Mouse (Mus musculus) mouse embryonic stem cell (cell line): ENCODE data around the gene Fkbp8.

Experiments used
- in situ Hi-C, 2 experiments: fragments of 300-500 bp; cut with MboI; formaldehyde crosslinking; loops; 1 replicate in 1 of 2; 3 replicates in 1 of 2; pipeline ENCODE4 v1.14.3; 2019 to 2020; ENCODE audit warnings: low sequenced_read_pairs in 2 of 2, low pct_unique_long_range_greater_than_20kb in 1 of 2, mixed read lengths in 1 of 2; ENCODE audit not compliant: unreplicated experiment in 1 of 2

Fkbp8 gene

DNA sequence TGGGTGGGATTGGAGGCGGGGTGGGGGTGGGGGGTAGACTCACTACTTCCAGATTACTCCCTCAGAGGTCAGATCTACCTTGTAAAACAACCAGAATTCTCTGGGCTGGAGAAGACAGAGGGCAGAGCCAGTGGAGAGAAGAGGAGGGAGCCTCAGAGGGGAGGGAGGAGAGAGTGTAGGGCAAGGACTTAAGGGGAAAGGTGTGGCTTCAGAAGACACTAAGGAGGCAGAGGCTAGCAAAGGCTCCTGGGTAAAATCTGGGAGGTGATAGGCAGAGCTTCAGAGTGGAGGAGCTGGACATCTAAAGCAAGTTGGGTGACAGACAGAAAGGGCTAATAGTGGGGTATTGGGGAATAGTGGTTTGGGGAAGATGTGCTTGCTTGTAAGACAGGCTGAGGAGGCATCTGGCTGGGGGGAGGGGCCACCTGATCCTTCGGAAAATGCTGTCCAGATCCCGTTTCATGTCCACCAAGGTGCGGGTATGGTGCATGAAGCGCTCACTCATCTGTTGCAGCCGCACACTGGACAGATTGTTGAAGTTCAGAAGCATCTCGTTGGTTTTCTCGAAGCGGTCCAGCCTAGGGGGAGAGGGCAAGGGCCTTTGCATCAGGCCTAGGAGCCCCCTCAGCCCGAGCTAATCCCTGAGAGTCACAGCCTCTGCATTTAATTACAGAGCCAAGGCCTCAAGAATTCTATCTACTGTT is 9.4 kb upstream of the Fkbp8 start:
- in situ Hi-C loops, result no loop called here

DNA sequence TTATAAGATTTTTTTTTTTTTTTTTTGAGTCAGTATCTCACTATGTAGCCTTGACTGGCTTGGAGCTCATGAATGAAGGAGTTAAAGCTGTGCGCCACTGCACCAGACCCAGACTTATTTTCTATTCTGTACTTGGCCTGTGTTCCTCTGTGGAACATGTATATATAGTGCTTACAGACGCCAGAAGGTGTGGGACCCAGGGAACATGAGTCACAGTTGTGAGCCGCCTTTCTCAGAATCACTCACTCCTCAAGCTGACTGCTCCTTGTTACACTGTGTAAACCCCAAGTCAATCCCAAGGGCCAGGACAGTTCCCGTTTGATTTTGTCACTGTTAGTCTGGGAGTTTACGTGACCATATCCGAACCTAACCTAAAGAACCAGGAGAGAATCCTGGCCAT is 8.5 kb upstream of the Fkbp8 start:
- in situ Hi-C loops, result no loop called here

DNA sequence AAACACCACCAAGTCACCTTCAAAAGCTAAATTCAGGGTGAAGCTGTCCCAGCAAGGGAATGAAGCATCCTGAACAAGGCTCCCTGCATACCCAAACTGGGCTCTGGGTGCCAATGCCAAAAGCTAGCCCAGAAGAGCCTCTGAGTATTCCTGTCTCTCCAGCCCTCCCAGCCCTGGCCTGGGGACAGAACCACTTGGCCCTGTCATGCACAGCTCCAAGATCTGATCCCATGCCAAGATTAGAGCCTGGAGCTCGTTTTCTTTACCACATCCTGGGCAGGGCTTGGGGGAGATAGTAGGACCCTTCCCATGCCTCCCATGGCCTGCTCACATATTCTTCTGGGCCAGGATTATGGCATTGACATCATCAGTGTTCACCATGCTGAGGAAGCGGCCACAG is 7.9 kb upstream of the Fkbp8 start:
- in situ Hi-C loops, result no loop called here

GRCm38 (mm10) chr8:70522592-70523403 is 4.7 kb upstream of the Fkbp8 start:
- in situ Hi-C loops, result no loop called here

GRCm38 (mm10) chr8:70527111-70527511 is 413 bp upstream of the Fkbp8 start:
- in situ Hi-C loops, result no loop called here

GRCm38 (mm10) chr8:70528182-70528797 is 766 bp downstream of the Fkbp8 start:
- in situ Hi-C loops, result no loop called here

- in situ Hi-C loops, result no loop called here
Observed at GRCm38 (mm10) chr8:70529299-70529698, 1.8 kb downstream of the Fkbp8 start.

- in situ Hi-C loops, result no loop called here
Observed at GRCm38 (mm10) chr8:70529741-70530161, 2.2 kb downstream of the Fkbp8 start.

DNA sequence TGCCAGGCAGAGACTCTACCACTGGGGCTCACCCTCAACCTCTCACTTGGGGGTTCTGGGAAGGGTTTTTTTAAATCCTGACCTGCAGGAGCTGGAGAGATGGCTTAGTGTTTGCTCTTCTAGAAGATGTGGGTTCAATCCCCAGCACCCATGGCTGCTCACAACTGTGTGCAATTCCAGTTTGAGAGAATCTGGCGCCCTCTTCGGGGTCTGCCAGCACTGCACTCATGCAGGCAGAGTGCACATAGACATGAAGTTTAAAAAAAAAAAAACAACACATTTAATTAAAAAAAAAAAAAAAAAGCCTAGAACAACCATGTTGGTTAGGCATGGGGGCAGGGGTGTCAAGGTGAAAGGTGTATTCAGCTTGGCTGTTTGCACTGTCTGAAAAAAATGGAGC is 2.8 kb downstream of the Fkbp8 start:
- in situ Hi-C loops, result no loop called here

DNA sequence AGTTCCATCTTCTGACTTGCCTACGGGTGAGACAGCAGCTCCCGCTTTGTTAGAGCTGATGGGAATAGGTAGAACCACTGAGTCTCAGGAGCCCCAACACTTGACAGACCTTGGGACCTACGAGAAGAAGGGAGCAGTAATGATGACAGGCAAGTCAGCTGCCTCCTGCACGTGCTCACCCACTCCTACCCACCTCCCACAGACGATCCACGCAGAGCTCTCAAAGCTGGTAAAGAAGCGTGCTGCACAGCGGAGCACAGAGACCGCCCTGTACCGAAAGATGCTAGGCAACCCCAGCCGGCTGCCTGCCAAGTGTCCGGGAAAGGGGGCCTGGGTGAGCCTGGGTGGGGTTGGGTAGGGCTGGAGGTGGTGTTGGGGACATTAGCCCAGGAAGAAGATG is 6.8 kb downstream of the Fkbp8 start:
- in situ Hi-C loops, result no loop called here

DNA sequence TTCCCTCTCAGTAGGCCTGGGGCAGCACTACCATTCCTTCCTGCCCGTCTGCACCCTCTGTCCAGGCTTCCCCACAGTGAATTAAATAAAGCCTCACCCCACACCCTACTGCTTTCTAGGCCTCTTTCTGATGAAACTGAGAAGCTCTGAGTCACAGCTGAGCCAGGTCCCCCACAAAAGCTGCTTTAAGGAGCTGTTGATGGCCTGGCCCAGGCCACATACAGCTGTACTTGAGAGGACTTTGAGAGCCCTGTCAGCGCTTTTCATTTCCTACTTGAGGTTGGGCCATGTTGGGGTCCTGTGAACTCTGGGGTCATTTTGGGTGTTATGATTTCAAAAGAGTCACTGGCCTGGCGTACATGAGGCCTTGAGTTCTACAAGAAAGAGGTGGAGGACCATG is 7.7 kb downstream of the Fkbp8 start:
- in situ Hi-C loops, result no loop called here

GRCm38 (mm10) chr8:70535701-70536100 is 8.2 kb downstream of the Fkbp8 start:
- in situ Hi-C loops, result no loop called here

DNA sequence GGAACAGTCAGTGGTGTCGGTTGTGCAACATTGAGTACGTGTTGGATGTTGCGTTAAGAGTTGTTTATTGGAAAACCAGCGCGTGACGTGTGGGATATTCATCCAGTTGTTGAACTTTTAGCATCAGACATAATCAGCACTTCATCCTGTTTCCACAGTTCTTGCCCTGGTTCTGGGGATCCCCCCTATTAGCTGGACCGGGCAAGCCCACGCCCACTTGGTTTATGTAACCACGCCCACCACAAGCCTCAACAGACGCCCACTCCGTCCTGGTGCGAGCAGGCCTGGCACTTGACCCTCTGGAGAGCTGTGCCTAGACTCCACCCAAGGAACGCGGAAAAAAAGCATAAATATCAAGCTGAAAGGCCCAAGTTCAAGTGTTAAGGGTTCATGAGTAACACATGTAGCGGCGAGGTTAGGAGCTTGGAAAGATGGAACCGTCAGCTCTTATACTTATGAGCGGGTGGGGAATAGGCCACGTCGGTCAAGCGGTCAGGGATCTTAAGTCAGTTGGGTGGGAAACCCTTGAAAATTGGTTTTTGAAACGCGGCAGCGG is 10.6 kb downstream of the Fkbp8 start:
- in situ Hi-C loops, result no loop called here

DNA sequence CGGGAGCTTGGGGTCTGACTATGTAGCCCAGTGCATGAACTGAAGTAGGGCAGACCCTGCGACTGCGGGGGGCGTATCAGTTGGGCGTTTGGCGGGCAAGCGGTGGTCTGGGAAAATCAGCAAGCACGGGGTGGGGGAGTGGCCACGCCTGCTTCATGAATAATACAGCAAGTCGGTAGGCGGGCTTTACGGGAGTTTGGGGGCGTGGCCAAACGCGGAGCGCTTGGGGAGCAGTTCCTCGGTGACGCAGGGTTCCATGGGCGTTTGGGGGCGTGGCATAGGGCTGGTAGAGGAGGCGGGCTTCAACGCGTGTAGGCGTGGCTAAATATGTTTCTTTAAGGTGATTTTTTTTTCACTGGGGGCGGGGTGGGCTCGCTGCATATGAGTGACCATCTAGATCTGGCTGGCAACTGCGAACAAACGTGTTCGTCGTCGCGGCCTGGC is 11.1 kb downstream of the Fkbp8 start:
- in situ Hi-C loops, result no loop called here

DNA sequence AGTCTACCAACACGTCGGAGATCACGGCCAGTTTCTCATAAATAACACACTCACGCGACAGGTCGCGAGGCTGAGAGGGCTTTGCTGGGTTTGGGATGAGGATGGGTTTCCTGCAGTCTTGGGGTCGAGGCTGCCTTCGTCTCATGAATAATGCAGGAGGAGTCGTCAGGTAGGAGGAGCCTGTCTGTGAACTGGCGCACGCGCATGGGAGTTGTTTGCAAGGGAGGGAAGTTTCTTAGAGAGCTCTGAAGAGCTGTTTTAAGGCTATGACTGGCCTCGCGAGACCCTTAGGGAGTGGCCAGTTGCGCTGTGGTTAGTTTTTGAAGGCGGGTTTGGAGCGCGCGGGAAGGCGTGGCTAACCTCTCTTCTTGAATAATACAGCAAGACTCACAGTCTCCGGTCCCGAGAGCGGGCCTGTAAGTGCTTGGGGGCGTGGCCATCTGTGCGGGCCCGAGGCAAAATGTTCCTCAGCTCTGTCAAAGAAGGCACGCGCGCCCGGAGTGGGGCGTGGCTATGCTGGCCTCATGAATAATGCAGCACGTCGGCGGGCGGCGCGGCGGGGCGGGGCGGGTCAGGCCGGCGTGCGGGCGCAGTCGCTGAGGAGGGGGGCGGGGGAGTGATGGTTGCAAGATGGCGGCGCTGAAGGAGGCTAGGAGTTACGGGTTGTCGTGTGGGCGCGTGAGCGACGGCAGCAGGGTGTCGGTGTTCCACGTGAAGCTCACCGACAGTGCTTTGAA is 11.7 kb downstream of the Fkbp8 start, which contains the start of gene Ell:
TSS of gene Ell (plus strand) at position 381 of the 737 bp plus-strand sequence.
- in situ Hi-C loops, result no loop called here

DNA sequence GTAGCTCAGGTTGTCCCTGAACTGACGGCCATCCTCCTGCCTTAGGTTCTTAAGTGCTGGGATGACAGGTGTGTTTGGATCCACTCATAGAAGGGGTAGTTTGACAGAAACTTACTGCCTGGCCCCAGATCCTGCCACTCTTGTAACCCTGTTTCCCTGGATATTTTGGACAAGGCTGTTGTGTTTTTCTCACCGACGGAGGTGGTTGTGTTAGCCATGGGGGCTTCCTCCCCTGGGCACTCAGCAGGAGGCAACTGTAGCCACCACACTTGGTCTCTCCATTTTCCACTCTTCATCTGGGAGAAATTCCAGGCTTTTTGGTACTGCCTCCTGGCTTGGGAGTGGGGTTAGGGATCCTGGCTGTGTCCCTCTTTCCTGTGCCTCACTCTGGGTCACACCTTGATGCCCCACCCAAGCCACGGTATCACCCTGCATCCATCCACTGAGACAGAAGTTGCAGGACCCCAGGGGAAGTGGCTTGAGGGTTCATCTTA is 12.5 kb downstream of the Fkbp8 start:
- in situ Hi-C loops, result no loop called here

- in situ Hi-C loops, result no loop called here
Observed at GRCm38 (mm10) chr8:70540507-70541071, 13.1 kb downstream of the Fkbp8 start.

GRCm38 (mm10) chr8:70541081-70541480 is 13.6 kb downstream of the Fkbp8 start:
- in situ Hi-C loops, result no loop called here
